Mouse (Mus musculus): ENCODE data around the gene Lipt2.

Gene Lipt2

GRCm38 (mm10) chr7:100159105-100159841, at the start of gene Lipt2:
Gene Lipt2, plus strand, starts transcription at chr7:100159277.
- peak; percentile 83 to 84 for DNase-seq (ENCODE audit: low spot score in 2 of 2)

- DNase-seq (ENCODE audit: low spot score in 2 of 2) = no peak
Observed at GRCm38 (mm10) chr7:100111506-100111905, 47.6 kb upstream of the Lipt2 start.

GRCm38 (mm10) chr7:100113821-100114220, 45.3 kb upstream of the Lipt2 start:
- no peak for DNase-seq (ENCODE audit: low spot score in 2 of 2)

GRCm38 (mm10) chr7:100114279-100114678, 44.8 kb upstream of the Lipt2 start:
- no peak for DNase-seq (ENCODE audit: low spot score in 2 of 2)

- DNase-seq (ENCODE audit: low spot score in 2 of 2) = peak in 1 of 2 experiments; percentile 35
Observed at GRCm38 (mm10) chr7:100120791-100121261, 38.3 kb upstream of the Lipt2 start.

- peak; percentile 99 for DNase-seq (ENCODE audit: low spot score in 2 of 2)
Observed at GRCm38 (mm10) chr7:100121376-100121789, 37.7 kb upstream of the Lipt2 start, which contains the start of gene Pold3. Gene Pold3, minus strand, starts transcription at chr7:100121565.

- no peak for DNase-seq (ENCODE audit: low spot score in 2 of 2)
Observed at GRCm38 (mm10) chr7:100123486-100123885, 35.6 kb upstream of the Lipt2 start.

- DNase-seq (ENCODE audit: low spot score in 2 of 2) = peak in 1 of 2 experiments; percentile 15
Observed at GRCm38 (mm10) chr7:100124211-100124610, 34.9 kb upstream of the Lipt2 start.

- DNase-seq (ENCODE audit: low spot score in 2 of 2) = no peak
Observed at GRCm38 (mm10) chr7:100125166-100125565, 33.9 kb upstream of the Lipt2 start.

GRCm38 (mm10) chr7:100126514-100126913, 32.6 kb upstream of the Lipt2 start:
- DNase-seq (ENCODE audit: low spot score in 2 of 2) = no peak

GRCm38 (mm10) chr7:100128262-100129041, 30.6 kb upstream of the Lipt2 start:
- no peak for DNase-seq (ENCODE audit: low spot score in 2 of 2)

- DNase-seq (ENCODE audit: low spot score in 2 of 2) = no peak
Observed at GRCm38 (mm10) chr7:100130592-100130991, 28.5 kb upstream of the Lipt2 start.

GRCm38 (mm10) chr7:100132379-100132778, 26.7 kb upstream of the Lipt2 start:
- DNase-seq (ENCODE audit: low spot score in 2 of 2) = no peak

- no peak for DNase-seq (ENCODE audit: low spot score in 2 of 2)
Observed at GRCm38 (mm10) chr7:100137038-100137437, 22.0 kb upstream of the Lipt2 start.

GRCm38 (mm10) chr7:100138075-100138474, 21.0 kb upstream of the Lipt2 start:
- no peak for DNase-seq (ENCODE audit: low spot score in 2 of 2)

- DNase-seq (ENCODE audit: low spot score in 2 of 2) = no peak
Observed at GRCm38 (mm10) chr7:100140591-100140990, 18.5 kb upstream of the Lipt2 start.

- DNase-seq (ENCODE audit: low spot score in 2 of 2) = no peak
Observed at GRCm38 (mm10) chr7:100148586-100148985, 10.5 kb upstream of the Lipt2 start.

GRCm38 (mm10) chr7:100150086-100150485, 9.0 kb upstream of the Lipt2 start:
- no peak for DNase-seq (ENCODE audit: low spot score in 2 of 2)

GRCm38 (mm10) chr7:100150626-100151025, 8.5 kb upstream of the Lipt2 start:
- DNase-seq (ENCODE audit: low spot score in 2 of 2) = no peak

- DNase-seq (ENCODE audit: low spot score in 2 of 2) = no peak
Observed at GRCm38 (mm10) chr7:100157669-100158068, 1.4 kb upstream of the Lipt2 start.

GRCm38 (mm10) chr7:100160006-100160405, 929 bp downstream of the Lipt2 start:
- DNase-seq (ENCODE audit: low spot score in 2 of 2) = peak in 1 of 2 experiments; percentile 8

GRCm38 (mm10) chr7:100163506-100163905, 4.4 kb downstream of the Lipt2 start:
- no peak for DNase-seq (ENCODE audit: low spot score in 2 of 2)

- DNase-seq (ENCODE audit: low spot score in 2 of 2) = no peak
Observed at GRCm38 (mm10) chr7:100168654-100169053, 9.6 kb downstream of the Lipt2 start.
